Mouse (Mus musculus): ENCODE data around the gene Tsen34. TPM values are rescaled to one million over a fixed set of nuclear protein-coding genes. Genes with fewer than 3 reads are reported as not detected.

Gene Tsen34
- polyA plus RNA-seq, 1 experiment from 2014 or later: 106 TPM

DNA sequence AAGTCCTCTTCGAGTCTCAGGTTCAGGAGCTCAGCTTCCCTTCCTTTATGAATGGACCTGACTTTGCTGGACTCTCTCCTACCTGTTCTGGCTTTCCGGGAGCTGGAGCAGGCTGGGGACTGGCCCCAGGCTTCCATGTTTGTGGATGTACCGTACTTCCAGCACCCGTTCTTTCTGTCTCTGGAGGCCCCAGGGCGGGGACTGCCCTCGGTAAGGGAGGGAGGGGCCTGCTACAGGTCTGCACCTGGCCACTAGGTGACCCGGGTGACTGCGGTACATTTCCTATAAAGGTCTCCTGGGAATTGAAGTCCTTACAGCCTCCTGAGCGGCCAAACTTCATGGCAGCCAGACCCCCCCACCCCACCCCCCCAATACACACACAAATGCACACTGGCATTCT is 15.3 kb upstream of the Tsen34 start, which contains the start of gene Tmc4:
Tmc4 (minus strand) TSS at position 212 of the 400 bp plus-strand sequence.
- Histone ChIP-seq H3K27me3 (replicated peaks; ENCODE audit: control insufficient read depth, insufficient read depth, low read length) (no peaks in the 10 kb centered on the region), H3K4me1 (replicated peaks; ENCODE audit: control insufficient read depth, insufficient read depth, low read length) (no peaks in the 10 kb centered on the region; the same call in 1 of the 2 replicates), H3K9me3 (ENCODE audit: control insufficient read depth, low read length) (no peaks in the 10 kb centered on the region), H3K36me3 (ENCODE audit: control insufficient read depth, insufficient read depth, low read length) (no peaks in the 10 kb centered on the region), H3K9ac (ENCODE audit: low read depth, low read length) (no peak within 1 kb of the TSS), H3K4me2 (no peak within 1 kb of the TSS), H3K27ac (ENCODE audit: low read depth, low read length) (no peak within 1 kb of the TSS), H3K4me3 (ENCODE audit: low read depth, low read length) (no peak within 1 kb of the TSS)
- no peak for DNase-seq (ENCODE audit: low spot score)
- ATAC-seq (replicated peaks; ENCODE audit: low FRiP score): no peak
- WGBS: 49% methylated on average over 9 of the region's 9 CpGs

DNA sequence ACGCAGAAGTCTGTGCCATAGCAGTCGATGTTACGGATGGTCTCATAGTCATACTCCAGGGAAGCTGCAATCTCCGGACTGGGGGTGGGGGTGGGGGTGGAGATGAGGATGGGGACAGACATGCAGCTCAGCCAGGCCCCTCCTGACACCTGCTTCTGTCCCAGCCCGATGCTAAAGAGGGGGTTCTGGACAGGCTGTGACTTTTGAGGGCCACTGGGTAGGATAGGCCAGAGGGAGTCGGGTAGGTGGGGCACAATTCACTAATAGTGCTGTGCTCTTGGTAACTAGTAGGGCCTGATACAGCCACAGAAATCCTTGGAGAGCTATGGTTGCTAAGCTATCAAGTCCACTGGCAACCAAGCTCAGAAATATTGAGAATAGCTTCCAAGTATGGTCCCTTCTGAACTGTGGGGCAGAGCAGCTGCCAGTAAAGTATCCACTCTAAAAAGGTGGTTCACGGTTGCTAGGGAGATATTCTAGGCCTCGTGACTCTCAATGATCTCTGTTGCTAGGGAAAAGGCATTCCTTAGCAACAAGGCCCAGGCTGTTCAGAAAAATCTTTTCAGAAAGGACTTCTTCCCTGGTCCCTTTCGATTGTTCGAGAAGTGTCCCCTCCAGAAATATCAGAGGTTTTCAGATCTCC is 8.6 kb upstream of the Tsen34 start:
- DNase-seq (ENCODE audit: low spot score): no peak
- H3K9ac ChIP-seq (ENCODE audit: low read depth, low read length): no peak overlapping the region

DNA sequence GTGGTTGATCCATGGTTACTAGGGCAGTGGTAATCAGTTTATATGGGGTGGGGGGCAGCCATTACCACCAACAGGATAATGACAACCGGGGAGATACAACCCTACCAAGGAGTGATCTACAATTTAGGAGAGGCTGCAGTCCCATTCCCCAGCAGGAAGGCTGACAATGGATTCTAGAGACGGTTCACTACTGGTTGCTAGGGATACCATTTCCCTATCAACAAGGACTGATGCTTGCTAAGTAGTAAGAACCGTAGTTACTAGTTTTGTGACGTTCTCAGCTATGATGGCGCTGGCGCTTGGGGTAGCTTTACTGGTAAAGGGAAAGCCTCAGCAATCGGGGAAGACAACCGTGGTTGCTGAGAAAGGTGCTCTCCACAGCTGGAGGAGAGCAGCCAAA is 8.0 kb upstream of the Tsen34 start:
- Histone ChIP-seq H3K4me3 (ENCODE audit: low read depth, low read length) (no peak overlapping the region), H3K27ac (ENCODE audit: low read depth, low read length) (no peak overlapping the region), H3K9me3 (ENCODE audit: control insufficient read depth, low read length) (no peaks in the 10 kb centered on the region), H3K4me2 (no peak overlapping the region), H3K36me3 (ENCODE audit: control insufficient read depth, insufficient read depth, low read length) (peaks cover 11% of the 10 kb centered on the region), H3K4me1 (replicated peaks; ENCODE audit: control insufficient read depth, insufficient read depth, low read length) (no peaks in the 10 kb centered on the region), H3K27me3 (replicated peaks; ENCODE audit: control insufficient read depth, insufficient read depth, low read length) (no peaks in the 10 kb centered on the region), H3K9ac (ENCODE audit: low read depth, low read length) (no peak overlapping the region)
- DNase-seq (ENCODE audit: low spot score) (no peak), ATAC-seq (replicated peaks; ENCODE audit: low FRiP score) (no peak)
- 89% methylated on average over 8 of the region's 8 CpGs for whole genome bisulfite sequencing

More for the DNA sequence above, 8.6 kb upstream of the Tsen34 start:
- H3K27ac ChIP-seq (ENCODE audit: low read depth, low read length): no peak overlapping the region
- 83% methylated on average over 10 of the region's 10 CpGs for WGBS
- peaks cover 11% of the 10 kb centered on the region for H3K36me3 ChIP-seq (ENCODE audit: control insufficient read depth, insufficient read depth, low read length)
- no peaks in the 10 kb centered on the region for H3K4me1 ChIP-seq (replicated peaks; ENCODE audit: control insufficient read depth, insufficient read depth, low read length)
- no peaks in the 10 kb centered on the region for H3K27me3 ChIP-seq (replicated peaks; ENCODE audit: control insufficient read depth, insufficient read depth, low read length)
- no peak overlapping the region for H3K4me2 ChIP-seq
- H3K9me3 ChIP-seq (ENCODE audit: control insufficient read depth, low read length): no peaks in the 10 kb centered on the region
- H3K4me3 ChIP-seq (ENCODE audit: low read depth, low read length): no peak overlapping the region
- no peak for ATAC-seq (replicated peaks; ENCODE audit: low FRiP score)

DNA sequence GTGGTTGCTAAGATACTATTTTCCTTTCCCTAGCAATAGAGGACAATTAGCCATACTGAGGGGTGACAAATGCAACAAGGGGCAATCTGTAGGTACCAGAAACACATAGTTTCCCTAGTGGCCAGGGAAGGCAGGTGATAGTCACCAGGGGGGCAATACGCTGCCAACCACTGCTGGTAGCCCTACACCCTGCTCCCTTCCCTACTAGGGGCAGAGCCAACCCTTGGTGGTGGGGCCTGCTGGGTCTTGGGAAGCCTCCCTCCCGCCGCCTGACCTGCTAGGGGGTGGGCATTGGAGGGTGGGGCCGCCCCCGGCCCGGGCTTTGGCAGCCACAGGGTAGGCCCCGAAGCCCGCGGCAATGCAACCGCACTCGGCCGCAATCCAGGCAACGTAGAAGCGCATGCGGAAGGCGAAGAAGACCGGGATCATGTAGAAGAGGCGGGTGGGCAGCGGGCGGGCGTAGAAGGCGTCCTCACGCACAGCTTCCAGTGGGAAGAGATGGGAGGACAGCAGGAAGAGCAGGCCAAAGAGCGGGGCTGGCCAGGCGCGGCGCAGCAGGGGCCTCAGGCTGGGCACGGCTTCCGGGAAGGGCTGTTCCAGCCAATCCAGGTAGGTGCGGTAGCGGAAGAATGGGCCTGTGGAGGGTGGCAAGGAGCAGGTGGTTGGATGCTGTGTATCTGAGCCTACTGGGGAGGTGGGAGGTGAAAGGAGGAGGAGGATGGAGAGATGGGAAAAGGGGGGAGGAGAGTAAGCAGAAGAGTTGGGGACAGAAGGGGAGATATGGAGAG is 7.1 kb upstream of the Tsen34 start:
- Histone ChIP-seq H3K27ac (ENCODE audit: low read depth, low read length) (no peak overlapping the region), H3K27me3 (replicated peaks; ENCODE audit: control insufficient read depth, insufficient read depth, low read length) (no peaks in the 10 kb centered on the region), H3K4me3 (ENCODE audit: low read depth, low read length) (no peak overlapping the region), H3K9ac (ENCODE audit: low read depth, low read length) (no peak overlapping the region), H3K36me3 (ENCODE audit: control insufficient read depth, insufficient read depth, low read length) (peaks cover 11% of the 10 kb centered on the region), H3K4me2 (no peak overlapping the region), H3K9me3 (ENCODE audit: control insufficient read depth, low read length) (no peaks in the 10 kb centered on the region), H3K4me1 (replicated peaks; ENCODE audit: control insufficient read depth, insufficient read depth, low read length) (no peaks in the 10 kb centered on the region)
- 87% methylated on average over 31 of the region's 31 CpGs for WGBS
- no peak for ATAC-seq (replicated peaks; ENCODE audit: low FRiP score)
- no peak for DNase-seq (ENCODE audit: low spot score)

DNA sequence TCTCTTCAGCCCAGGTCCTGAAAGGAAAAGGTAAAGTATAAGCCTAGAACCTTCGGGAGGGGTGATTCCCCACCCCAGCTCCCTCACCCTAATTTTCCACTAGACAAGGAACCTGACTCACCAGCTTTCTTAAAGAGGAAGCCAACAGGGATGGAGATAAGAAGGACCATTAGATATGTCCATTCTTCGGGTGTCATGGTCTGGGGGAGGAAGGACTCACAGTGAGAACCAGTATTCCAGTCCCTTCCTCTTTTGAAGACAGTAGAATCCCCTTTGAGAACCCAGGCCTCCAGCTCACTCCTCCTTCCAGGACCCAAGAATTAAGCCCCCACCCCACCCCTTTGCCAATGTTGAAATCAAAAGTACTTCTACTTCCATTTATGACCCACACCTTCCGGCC is 744 bp upstream of the Tsen34 start:
- H3K4me2 ChIP-seq: peak overlapping the region; percentile 98
- DNase-seq (ENCODE audit: low spot score): no peak
- H3K4me1 ChIP-seq (replicated peaks; ENCODE audit: control insufficient read depth, insufficient read depth, low read length): peaks cover 12% of the 10 kb centered on the region
- H3K36me3 ChIP-seq (ENCODE audit: control insufficient read depth, insufficient read depth, low read length): peaks cover 3% of the 10 kb centered on the region; the same call in 1 of the 2 replicates
- no peak overlapping the region for H3K27ac ChIP-seq (ENCODE audit: low read depth, low read length)
- peak overlapping the region; percentile 70 for H3K9ac ChIP-seq (ENCODE audit: low read depth, low read length)
- H3K27me3 ChIP-seq (replicated peaks; ENCODE audit: control insufficient read depth, insufficient read depth, low read length): no peaks in the 10 kb centered on the region
- H3K9me3 ChIP-seq (ENCODE audit: control insufficient read depth, low read length): no peaks in the 10 kb centered on the region
- H3K4me3 ChIP-seq (ENCODE audit: low read depth, low read length): peak overlapping the region; percentile 76
- 15% methylated on average over 3 of the region's 3 CpGs for WGBS
- no peak for ATAC-seq (replicated peaks; ENCODE audit: low FRiP score)

DNA sequence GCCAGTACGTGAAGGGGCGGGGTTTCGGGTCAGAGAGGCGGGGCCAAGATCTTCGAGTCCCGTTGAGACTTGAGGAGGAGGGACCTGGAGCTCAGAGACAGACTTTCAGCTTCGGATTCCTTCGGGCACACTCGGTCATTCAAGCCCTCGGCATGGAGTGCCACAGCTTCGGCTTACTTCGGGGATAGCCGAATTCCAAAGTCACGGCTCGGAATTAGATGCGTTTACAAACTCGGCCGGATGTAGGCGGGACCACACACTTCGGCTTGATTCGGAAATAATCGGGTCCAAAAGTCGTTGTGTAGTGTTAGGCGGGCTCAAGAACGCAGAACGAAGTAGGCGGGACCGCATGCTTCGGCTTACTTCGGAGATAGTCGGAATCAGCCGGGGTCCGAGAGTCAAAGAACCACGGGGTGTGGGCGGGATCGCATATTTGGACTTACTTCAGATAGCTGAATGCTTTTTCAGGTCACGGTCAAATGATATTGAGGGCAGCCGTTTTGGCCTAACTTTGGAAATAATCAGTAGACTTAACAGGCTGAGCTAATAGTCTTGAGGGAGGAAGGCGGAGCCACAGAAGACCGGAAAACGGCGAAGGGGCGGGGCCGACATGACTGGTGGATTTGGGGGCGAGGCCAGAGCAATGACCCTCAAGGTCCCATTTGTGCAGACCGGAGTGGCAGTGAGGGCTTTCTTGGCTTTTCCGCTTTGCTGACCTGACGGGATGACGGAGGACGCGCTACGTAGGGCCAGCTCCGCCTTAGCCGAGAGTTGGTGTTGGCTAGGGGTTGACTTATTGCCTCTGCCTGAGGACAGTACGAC is 535 bp downstream of the Tsen34 start, which contains the start of gene Mboat7:
Mboat7 (minus strand) TSS at position 537 of the 822 bp plus-strand sequence.
- H3K4me1 ChIP-seq (replicated peaks; ENCODE audit: control insufficient read depth, insufficient read depth, low read length): peaks cover 12% of the 10 kb centered on the region
- H3K9me3 ChIP-seq (ENCODE audit: control insufficient read depth, low read length): no peaks in the 10 kb centered on the region
- H3K4me3 ChIP-seq (ENCODE audit: low read depth, low read length): peak within 1 kb of the TSS; percentile 76
- DNase-seq (ENCODE audit: low spot score): peak; percentile 94
- ATAC-seq (replicated peaks; ENCODE audit: low FRiP score): peak; percentile 82
- H3K4me2 ChIP-seq: peak within 1 kb of the TSS; percentile 98
- H3K27ac ChIP-seq (ENCODE audit: low read depth, low read length): peak within 1 kb of the TSS; percentile 95
- under 1% methylated on average over 55 of the region's 55 CpGs for WGBS
- peaks cover 4% of the 10 kb centered on the region for H3K36me3 ChIP-seq (ENCODE audit: control insufficient read depth, insufficient read depth, low read length)
- H3K9ac ChIP-seq (ENCODE audit: low read depth, low read length): peak within 1 kb of the TSS; percentile 70
- H3K27me3 ChIP-seq (replicated peaks; ENCODE audit: control insufficient read depth, insufficient read depth, low read length): no peaks in the 10 kb centered on the region

DNA sequence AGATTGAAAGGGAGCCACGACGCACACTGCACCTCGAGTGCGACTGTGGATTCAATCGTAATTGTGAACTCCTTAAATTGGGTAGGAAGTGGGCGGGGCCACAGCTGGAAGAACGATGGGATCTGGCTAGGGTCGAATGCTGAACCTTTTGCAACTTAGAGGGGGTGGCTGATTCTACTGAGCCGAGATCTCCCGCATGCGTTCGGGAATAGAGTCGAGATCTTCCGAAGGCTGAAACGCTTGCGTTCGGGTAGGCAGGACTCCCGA is 1.1 kb downstream of the Tsen34 start:
- Histone ChIP-seq H3K4me3 (ENCODE audit: low read depth, low read length) (peak overlapping the region; percentile 76), H3K4me1 (replicated peaks; ENCODE audit: control insufficient read depth, insufficient read depth, low read length) (peaks cover 12% of the 10 kb centered on the region), H3K27me3 (replicated peaks; ENCODE audit: control insufficient read depth, insufficient read depth, low read length) (no peaks in the 10 kb centered on the region), H3K9me3 (ENCODE audit: control insufficient read depth, low read length) (no peaks in the 10 kb centered on the region), H3K27ac (ENCODE audit: low read depth, low read length) (peak overlapping the region; percentile 95), H3K36me3 (ENCODE audit: control insufficient read depth, insufficient read depth, low read length) (peaks cover 3% of the 10 kb centered on the region; the same call in 1 of the 2 replicates), H3K9ac (ENCODE audit: low read depth, low read length) (peak overlapping the region; percentile 70), H3K4me2 (peak overlapping the region; percentile 98)
- DNase-seq (ENCODE audit: low spot score): no peak
- no peak for ATAC-seq (replicated peaks; ENCODE audit: low FRiP score)
- under 1% methylated on average over 18 of the region's 18 CpGs for WGBS

DNA sequence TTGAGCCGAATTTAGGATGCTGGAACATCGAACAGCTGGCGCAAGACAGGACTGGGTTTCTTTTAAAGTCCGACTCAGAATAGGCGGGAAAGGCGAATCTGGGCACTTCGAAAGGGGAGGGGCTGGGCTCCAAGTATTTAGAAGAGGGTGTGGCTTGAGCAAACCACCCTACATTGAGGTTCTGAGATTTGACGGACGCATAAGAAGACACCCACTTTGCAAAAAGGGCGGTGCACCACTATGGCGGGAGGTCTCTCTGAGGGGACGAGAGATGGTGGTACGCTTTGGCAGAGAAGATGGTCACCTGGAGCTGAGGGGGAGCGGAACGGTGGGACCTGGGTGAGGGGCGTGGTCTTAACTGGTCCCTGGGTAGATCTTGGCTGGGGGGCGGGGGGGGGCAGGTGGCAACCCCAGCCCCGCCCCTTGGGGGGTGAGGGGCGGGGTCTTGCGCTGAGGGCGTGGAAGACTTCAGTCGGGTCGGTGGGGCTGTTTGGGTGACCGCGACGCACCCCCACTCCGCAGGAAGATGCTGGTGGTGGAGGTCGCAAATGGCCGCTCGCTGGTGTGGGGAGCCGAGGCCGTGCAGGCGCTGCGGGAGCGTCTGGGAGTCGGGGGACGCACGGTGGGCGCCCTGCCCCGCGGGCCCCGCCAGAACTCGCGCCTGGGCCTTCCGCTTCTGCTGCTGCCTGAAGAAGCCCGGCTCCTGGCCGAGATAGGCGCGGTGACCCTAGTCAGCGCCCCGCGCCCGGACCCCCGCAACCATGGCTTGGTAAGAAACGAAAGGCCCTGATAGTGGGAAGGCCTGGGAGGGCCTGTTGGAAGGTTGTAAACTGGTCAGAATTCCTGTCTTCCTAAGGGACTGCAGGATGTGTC is 1.6 kb downstream of the Tsen34 start:
- WGBS: 0% methylated on average over 45 of the region's 55 CpGs
- ATAC-seq (replicated peaks; ENCODE audit: low FRiP score) (peak; percentile 46), DNase-seq (ENCODE audit: low spot score) (peak; percentile 83)
- peaks cover 3% of the 10 kb centered on the region; the same call in 1 of the 2 replicates for H3K36me3 ChIP-seq (ENCODE audit: control insufficient read depth, insufficient read depth, low read length)
- no peaks in the 10 kb centered on the region for H3K9me3 ChIP-seq (ENCODE audit: control insufficient read depth, low read length)
- peak overlapping the region; percentile 70 for H3K9ac ChIP-seq (ENCODE audit: low read depth, low read length)
- peaks cover 12% of the 10 kb centered on the region for H3K4me1 ChIP-seq (replicated peaks; ENCODE audit: control insufficient read depth, insufficient read depth, low read length)
- H3K4me2 ChIP-seq: peak overlapping the region; percentile 98
- peak overlapping the region; percentile 95 for H3K27ac ChIP-seq (ENCODE audit: low read depth, low read length)
- H3K4me3 ChIP-seq (ENCODE audit: low read depth, low read length): peak overlapping the region; percentile 76
- H3K27me3 ChIP-seq (replicated peaks; ENCODE audit: control insufficient read depth, insufficient read depth, low read length): no peaks in the 10 kb centered on the region
